Mouse (Mus musculus): ENCODE results near the gene Dolk. TPM values are rescaled to one million over a fixed set of nuclear protein-coding genes. Genes with fewer than 3 reads are reported as not detected.

The Dolk gene
- polyA plus RNA-seq, 1 experiment from 2014 or later, result 39.4 TPM

- H3K9ac ChIP-seq (replicated peaks; ENCODE audit: low read depth, low read length), result no peak overlapping the region
- no peak for ATAC-seq (ENCODE audit: low read depth)
- no peak overlapping the region for H3K4me3 ChIP-seq (ENCODE audit: low read depth, low read length)
- no peaks in the 10 kb centered on the region for H3K27me3 ChIP-seq (ENCODE audit: control insufficient read depth, insufficient read depth, low read length)
- no peaks in the 10 kb centered on the region for H3K36me3 ChIP-seq (ENCODE audit: control insufficient read depth, insufficient read depth, low read length)
- no peak overlapping the region for H3K4me2 ChIP-seq (ENCODE audit: low read depth, low read length)
- H3K9me3 ChIP-seq (ENCODE audit: control insufficient read depth, low read length), result no peaks in the 10 kb centered on the region
- WGBS, result 78% methylated on average over 3 of the region's 3 CpGs
- H3K27ac ChIP-seq (ENCODE audit: low read depth, low read length), result no peak overlapping the region
- H3K4me1 ChIP-seq (ENCODE audit: control insufficient read depth, insufficient read depth, low read length), result peaks cover 8% of the 10 kb centered on the region
These were observed 4.5 kb downstream of the Dolk start for GRCm38 (mm10) chr2:30281651-30282050.

GRCm38 (mm10) chr2:30280743-30281142, 5.4 kb downstream of the Dolk start, which contains the start of gene Gm28038:
Gene Gm28038, plus strand, starts transcription at chr2:30281043.
- no peak within 1 kb of the TSS for H3K4me3 ChIP-seq (ENCODE audit: low read depth, low read length)
- no peak within 1 kb of the TSS for H3K27ac ChIP-seq (ENCODE audit: low read depth, low read length)
- WGBS, result 91% methylated on average over 11 of the region's 11 CpGs
- H3K4me2 ChIP-seq (ENCODE audit: low read depth, low read length), result no peak within 1 kb of the TSS
- no peak within 1 kb of the TSS for H3K9ac ChIP-seq (replicated peaks; ENCODE audit: low read depth, low read length)
- no peak for ATAC-seq (ENCODE audit: low read depth)
- no peaks in the 10 kb centered on the region for H3K27me3 ChIP-seq (ENCODE audit: control insufficient read depth, insufficient read depth, low read length)
- no peaks in the 10 kb centered on the region for H3K9me3 ChIP-seq (ENCODE audit: control insufficient read depth, low read length)
- H3K36me3 ChIP-seq (ENCODE audit: control insufficient read depth, insufficient read depth, low read length), result no peaks in the 10 kb centered on the region
- H3K4me1 ChIP-seq (ENCODE audit: control insufficient read depth, insufficient read depth, low read length), result peaks cover 8% of the 10 kb centered on the region

GRCm38 (mm10) chr2:30270134-30270533, 16.0 kb downstream of the Dolk start:
- Histone ChIP-seq H3K9me3 (ENCODE audit: control insufficient read depth, low read length) (no peaks in the 10 kb centered on the region), H3K4me2 (ENCODE audit: low read depth, low read length) (no peak overlapping the region), H3K4me3 (ENCODE audit: low read depth, low read length) (no peak overlapping the region), H3K36me3 (ENCODE audit: control insufficient read depth, insufficient read depth, low read length) (0 out of 2 replicates have a peak, but pooled peaks cover 3% of the 10 kb centered on the region), H3K4me1 (ENCODE audit: control insufficient read depth, insufficient read depth, low read length) (peaks cover 3% of the 10 kb centered on the region; the same call in 1 of the 2 replicates), H3K9ac (replicated peaks; ENCODE audit: low read depth, low read length) (no peak overlapping the region), H3K27me3 (ENCODE audit: control insufficient read depth, insufficient read depth, low read length) (no peaks in the 10 kb centered on the region), H3K27ac (ENCODE audit: low read depth, low read length) (no peak overlapping the region)
- ATAC-seq (ENCODE audit: low read depth), result peak; percentile 73
- 81% methylated on average over 1 of the region's 1 CpGs for WGBS

- H3K27ac ChIP-seq (ENCODE audit: low read depth, low read length), result no peak overlapping the region
- H3K9ac ChIP-seq (replicated peaks; ENCODE audit: low read depth, low read length), result no peak overlapping the region
- H3K9me3 ChIP-seq (ENCODE audit: control insufficient read depth, low read length), result no peaks in the 10 kb centered on the region
- peaks cover 3% of the 10 kb centered on the region; the same call in 1 of the 2 replicates for H3K4me1 ChIP-seq (ENCODE audit: control insufficient read depth, insufficient read depth, low read length)
- H3K27me3 ChIP-seq (ENCODE audit: control insufficient read depth, insufficient read depth, low read length), result no peaks in the 10 kb centered on the region
- no peak for ATAC-seq (ENCODE audit: low read depth)
- 0 out of 2 replicates have a peak, but pooled peaks cover 3% of the 10 kb centered on the region for H3K36me3 ChIP-seq (ENCODE audit: control insufficient read depth, insufficient read depth, low read length)
- no peak overlapping the region for H3K4me3 ChIP-seq (ENCODE audit: low read depth, low read length)
- no peak overlapping the region for H3K4me2 ChIP-seq (ENCODE audit: low read depth, low read length)
- WGBS, result 91% methylated on average over 17 of the region's 17 CpGs
These were observed 16.7 kb downstream of the Dolk start for GRCm38 (mm10) chr2:30269241-30269990.

- 63% methylated on average over 4 of the region's 4 CpGs for WGBS
- Histone ChIP-seq H3K9me3 (ENCODE audit: control insufficient read depth, low read length) (no peaks in the 10 kb centered on the region), H3K4me3 (ENCODE audit: low read depth, low read length) (no peak overlapping the region), H3K27ac (ENCODE audit: low read depth, low read length) (no peak overlapping the region), H3K4me1 (ENCODE audit: control insufficient read depth, insufficient read depth, low read length) (peaks cover 3% of the 10 kb centered on the region; the same call in 1 of the 2 replicates), H3K4me2 (ENCODE audit: low read depth, low read length) (no peak overlapping the region), H3K27me3 (ENCODE audit: control insufficient read depth, insufficient read depth, low read length) (no peaks in the 10 kb centered on the region), H3K9ac (replicated peaks; ENCODE audit: low read depth, low read length) (no peak overlapping the region), H3K36me3 (ENCODE audit: control insufficient read depth, insufficient read depth, low read length) (peaks cover 10% of the 10 kb centered on the region; the same call in 1 of the 2 replicates)
- ATAC-seq (ENCODE audit: low read depth), result no peak
These were observed 17.8 kb downstream of the Dolk start for GRCm38 (mm10) chr2:30268371-30268770.

- 97% methylated on average over 2 of the region's 2 CpGs for WGBS
- no peaks in the 10 kb centered on the region for H3K9me3 ChIP-seq (ENCODE audit: control insufficient read depth, low read length)
- peaks cover 6% of the 10 kb centered on the region; the same call in 1 of the 2 replicates for H3K4me1 ChIP-seq (ENCODE audit: control insufficient read depth, insufficient read depth, low read length)
- H3K36me3 ChIP-seq (ENCODE audit: control insufficient read depth, insufficient read depth, low read length), result peaks cover 13% of the 10 kb centered on the region; the same call in 1 of the 2 replicates
- ATAC-seq (ENCODE audit: low read depth), result no peak
- H3K9ac ChIP-seq (replicated peaks; ENCODE audit: low read depth, low read length), result no peak overlapping the region
- H3K27ac ChIP-seq (ENCODE audit: low read depth, low read length), result no peak overlapping the region
- H3K4me2 ChIP-seq (ENCODE audit: low read depth, low read length), result no peak overlapping the region
- no peak overlapping the region for H3K4me3 ChIP-seq (ENCODE audit: low read depth, low read length)
- no peaks in the 10 kb centered on the region for H3K27me3 ChIP-seq (ENCODE audit: control insufficient read depth, insufficient read depth, low read length)
These were observed 18.7 kb downstream of the Dolk start for GRCm38 (mm10) chr2:30267466-30267865.

GRCm38 (mm10) chr2:30266392-30266941, 19.7 kb downstream of the Dolk start:
- WGBS, result 33% methylated on average over 4 of the region's 4 CpGs

GRCm38 (mm10) chr2:30265767-30266253, 20.3 kb downstream of the Dolk start, which contains the start of gene Phyhd1:
Gene Phyhd1, plus strand, starts transcription at chr2:30266203.
- no peaks in the 10 kb centered on the region for H3K9me3 ChIP-seq (ENCODE audit: control insufficient read depth, low read length)
- H3K27me3 ChIP-seq (ENCODE audit: control insufficient read depth, insufficient read depth, low read length), result no peaks in the 10 kb centered on the region
- no peak within 1 kb of the TSS for H3K4me2 ChIP-seq (ENCODE audit: low read depth, low read length)
- peaks cover 6% of the 10 kb centered on the region; the same call in 1 of the 2 replicates for H3K4me1 ChIP-seq (ENCODE audit: control insufficient read depth, insufficient read depth, low read length)
- peaks cover 19% of the 10 kb centered on the region for H3K36me3 ChIP-seq (ENCODE audit: control insufficient read depth, insufficient read depth, low read length)
- peak within 1 kb of the TSS; percentile 50 for H3K27ac ChIP-seq (ENCODE audit: low read depth, low read length)
- ATAC-seq (ENCODE audit: low read depth), result no peak
- H3K9ac ChIP-seq (replicated peaks; ENCODE audit: low read depth, low read length), result no peak within 1 kb of the TSS
- H3K4me3 ChIP-seq (ENCODE audit: low read depth, low read length), result no peak within 1 kb of the TSS
- 33% methylated on average over 5 of the region's 5 CpGs for WGBS

More at GRCm38 (mm10) chr2:30266392-30266941, 19.7 kb downstream of the Dolk start:
- peaks cover 6% of the 10 kb centered on the region; the same call in 1 of the 2 replicates for H3K4me1 ChIP-seq (ENCODE audit: control insufficient read depth, insufficient read depth, low read length)
- peak overlapping the region; percentile 50 for H3K27ac ChIP-seq (ENCODE audit: low read depth, low read length)
- H3K9me3 ChIP-seq (ENCODE audit: control insufficient read depth, low read length), result no peaks in the 10 kb centered on the region
- peaks cover 19% of the 10 kb centered on the region for H3K36me3 ChIP-seq (ENCODE audit: control insufficient read depth, insufficient read depth, low read length)
- no peak overlapping the region for H3K4me3 ChIP-seq (ENCODE audit: low read depth, low read length)
- no peak overlapping the region for H3K9ac ChIP-seq (replicated peaks; ENCODE audit: low read depth, low read length)
- no peak overlapping the region for H3K4me2 ChIP-seq (ENCODE audit: low read depth, low read length)
- H3K27me3 ChIP-seq (ENCODE audit: control insufficient read depth, insufficient read depth, low read length), result no peaks in the 10 kb centered on the region
- no peak for ATAC-seq (ENCODE audit: low read depth)
